Mouse (Mus musculus): Measurements from ENCODE around the gene Atp4b. TPM values are rescaled to one million over a fixed set of nuclear protein-coding genes. Genes with fewer than 3 reads are reported as not detected.

Gene Atp4b
- polyA plus RNA-seq (2015; fragmentation: Illumina TruSeq; extraction: RNeasy Lipid Tissue Mini Kit (QIAGEN cat#74804); ENCODE audit: insufficient read depth, low read depth, low replicate concordance): not detected

DNA sequence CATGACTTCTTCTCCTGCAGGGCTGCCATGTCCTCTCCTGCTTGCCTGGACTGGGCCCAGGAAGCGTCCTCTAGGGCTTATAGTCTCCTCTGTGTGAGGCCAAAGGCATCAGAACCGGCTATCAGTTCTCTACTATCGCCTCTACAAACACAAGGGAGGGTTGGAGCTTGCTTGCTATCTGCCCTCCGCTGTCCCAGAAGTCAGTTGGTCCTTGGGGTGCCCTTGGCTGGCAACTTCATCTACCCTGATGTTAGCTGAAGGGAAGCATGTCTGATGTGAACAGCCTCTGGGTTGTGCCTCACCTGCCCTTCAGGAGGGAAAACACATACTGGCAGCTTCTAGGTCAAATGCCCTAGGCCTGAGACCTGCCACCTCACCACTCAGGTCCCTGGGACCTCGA, at the start of gene Atp4b:
Atp4b (minus strand) TSS at position 101 of the 400 bp plus-strand sequence.

DNA sequence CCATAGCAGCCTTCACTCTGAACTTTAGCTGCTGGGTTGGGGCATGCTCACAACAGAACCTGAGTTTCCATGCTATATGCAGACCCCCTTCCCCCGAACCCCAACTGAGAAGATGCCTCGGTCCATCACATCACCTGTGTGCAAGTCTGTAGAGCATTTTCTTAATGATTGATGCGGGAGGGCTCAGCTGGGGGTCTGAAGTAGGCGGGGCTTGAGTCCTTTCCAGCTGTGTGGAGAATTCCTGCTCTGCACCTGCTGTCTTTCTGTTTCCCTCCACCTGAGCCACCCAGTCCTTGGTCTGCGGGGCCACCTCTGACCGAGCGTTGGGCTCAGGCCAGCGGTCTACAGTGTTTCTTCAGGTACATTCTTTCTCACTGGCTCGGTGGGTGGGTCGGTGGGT, 38.3 kb upstream of the Atp4b start, which contains the start of gene Tmem255b:
Tmem255b (plus strand) TSS at position 301 of the 400 bp plus-strand sequence.

DNA sequence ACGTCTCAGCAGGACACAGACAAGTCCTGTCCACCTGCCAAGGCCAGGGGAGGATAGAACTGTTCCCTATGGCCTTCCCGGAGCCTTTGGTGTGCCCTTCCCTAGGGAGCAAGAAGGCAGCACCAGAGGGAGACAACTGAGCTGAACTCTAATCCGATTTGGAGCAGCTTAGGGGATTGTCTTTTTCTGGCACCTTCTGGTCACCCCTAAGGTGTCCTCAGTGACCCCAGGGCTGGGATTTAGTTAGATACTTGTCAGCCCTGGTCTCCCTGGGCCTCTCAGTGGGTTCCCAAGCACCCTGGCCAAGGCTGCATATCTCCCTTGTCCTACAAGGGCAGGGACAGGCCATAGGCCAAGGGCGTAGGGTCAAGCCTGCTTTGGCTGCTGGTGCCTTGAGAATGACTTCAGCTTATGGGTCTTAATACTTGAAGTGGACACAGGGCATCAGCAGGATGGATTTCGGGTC, 8.1 kb upstream of the Atp4b start, which contains the start of gene Grk1:
Grk1 (plus strand) TSS at position 416 of the 466 bp plus-strand sequence.

GRCm38 (mm10) chr8:13338255-13338860, 58.3 kb downstream of the Atp4b start, which contains the start of gene Tfdp1:
TSS of gene Tfdp1 (plus strand) at chr8:13338751.

Other genes with a start within 250 kb of the Atp4b start
- gene Lamp1, start 237.7 kb downstream of the Atp4b start, polyA plus RNA-seq (2015; fragmentation: Illumina TruSeq; extraction: RNeasy Lipid Tissue Mini Kit (QIAGEN cat#74804); ENCODE audit: insufficient read depth, low read depth, low replicate concordance): 98.1 TPM
- 3.3 TPM for gene Grtp1, start 196.2 kb downstream of the Atp4b start, polyA plus RNA-seq (2015; fragmentation: Illumina TruSeq; extraction: RNeasy Lipid Tissue Mini Kit (QIAGEN cat#74804); ENCODE audit: insufficient read depth, low read depth, low replicate concordance)
- not detected for gene Adprhl1, start 142.7 kb downstream of the Atp4b start, polyA plus RNA-seq (2015; fragmentation: Illumina TruSeq; extraction: RNeasy Lipid Tissue Mini Kit (QIAGEN cat#74804); ENCODE audit: insufficient read depth, low read depth, low replicate concordance)
- 7.2 TPM for gene Dcun1d2, start 108.7 kb downstream of the Atp4b start, polyA plus RNA-seq (2015; fragmentation: Illumina TruSeq; extraction: RNeasy Lipid Tissue Mini Kit (QIAGEN cat#74804); ENCODE audit: insufficient read depth, low read depth, low replicate concordance)
- 9.8 TPM for gene Tmco3, start 108.6 kb downstream of the Atp4b start, polyA plus RNA-seq (2015; fragmentation: Illumina TruSeq; extraction: RNeasy Lipid Tissue Mini Kit (QIAGEN cat#74804); ENCODE audit: insufficient read depth, low read depth, low replicate concordance)
- 13.9 TPM for gene Tfdp1, start 58.1 kb downstream of the Atp4b start, polyA plus RNA-seq (2015; fragmentation: Illumina TruSeq; extraction: RNeasy Lipid Tissue Mini Kit (QIAGEN cat#74804); ENCODE audit: insufficient read depth, low read depth, low replicate concordance)
- gene Grk1, start 8.3 kb upstream of the Atp4b start, polyA plus RNA-seq (2015; fragmentation: Illumina TruSeq; extraction: RNeasy Lipid Tissue Mini Kit (QIAGEN cat#74804); ENCODE audit: insufficient read depth, low read depth, low replicate concordance): not detected
- 6.0 TPM for gene Tmem255b, start 38.4 kb upstream of the Atp4b start, polyA plus RNA-seq (2015; fragmentation: Illumina TruSeq; extraction: RNeasy Lipid Tissue Mini Kit (QIAGEN cat#74804); ENCODE audit: insufficient read depth, low read depth, low replicate concordance)
- 88.3 TPM for gene Gas6, start 97.7 kb upstream of the Atp4b start, polyA plus RNA-seq (2015; fragmentation: Illumina TruSeq; extraction: RNeasy Lipid Tissue Mini Kit (QIAGEN cat#74804); ENCODE audit: insufficient read depth, low read depth, low replicate concordance)
- gene 1700029H14Rik, start 165.6 kb upstream of the Atp4b start, polyA plus RNA-seq (2015; fragmentation: Illumina TruSeq; extraction: RNeasy Lipid Tissue Mini Kit (QIAGEN cat#74804); ENCODE audit: insufficient read depth, low read depth, low replicate concordance): not detected

Data from pancreas, adult 10 weeks (tissue).